Mouse (Mus musculus) lung, postnatal 0 days (tissue): Measurements from ENCODE around the gene Gdf1.

Experiments
- CTCF ChIP-seq: IDR thresholded peaks from 2 replicates; pipeline ENCODE4 v1.5.1; 2016; ENCODE audit warnings: antibody characterized with exemption, mild to moderate bottlenecking
- EP300 ChIP-seq: IDR thresholded peaks from 2 replicates; pipeline ENCODE4 v1.6.1; 2016; ENCODE audit warnings: antibody characterized with exemption, mild to moderate bottlenecking, control low read depth

- TF ChIP-seq CTCF (no peak), EP300 (no peak)
Measured at GRCm38 (mm10) chr8:70302901-70303300, 26.7 kb upstream of the Gdf1 start.
